Mouse (Mus musculus) midbrain, embryonic 15.5 days (tissue): ENCODE measurements around the gene Limd2. TPM values are rescaled to one million over a fixed set of nuclear protein-coding genes. Genes with fewer than 3 reads are reported as not detected.

Experiments
- ATAC-seq: fragments of 200-750 bp; cut with Nextera tagmentation; replicated peaks from 2 replicates; pipeline ENCODE4 v1.8.0; 2017; ENCODE audit warnings: moderate TSS enrichment
- H3K27ac ChIP-seq: fragments of 300-500 bp; sonication (generic); 2 replicates; pipeline ENCODE4 v1.5.1; 2015; ENCODE audit warnings: mild to moderate bottlenecking, inconsistent platforms
- H3K27me3 ChIP-seq: fragments of 300-500 bp; sonication (generic); replicated peaks from 2 replicates; pipeline ENCODE4 v1.6.1; 2015; ENCODE audit warnings: inconsistent platforms
- H3K36me3 ChIP-seq: fragments of 300-500 bp; sonication (generic); replicated peaks from 2 replicates; pipeline ENCODE4 v1.6.1; 2015; ENCODE audit warnings: inconsistent platforms
- H3K4me1 ChIP-seq: fragments of 300-500 bp; sonication (generic); 2 replicates; pipeline ENCODE4 v1.6.1; 2015; ENCODE audit warnings: inconsistent platforms
- H3K4me2 ChIP-seq: fragments of 300-500 bp; sonication (generic); 2 replicates; pipeline ENCODE4 v1.6.1; 2015; ENCODE audit warnings: inconsistent platforms, mild to moderate bottlenecking, moderate library complexity
- H3K4me3 ChIP-seq: fragments of 300-500 bp; sonication (generic); 2 replicates; pipeline ENCODE4 v1.5.1; 2015; ENCODE audit warnings: mild to moderate bottlenecking, inconsistent platforms
- H3K9ac ChIP-seq: fragments of 300-500 bp; sonication (generic); 2 replicates; pipeline ENCODE4 v1.6.1; 2015; ENCODE audit warnings: mild to moderate bottlenecking, inconsistent platforms
- H3K9me3 ChIP-seq: fragments of 300-500 bp; sonication (generic); 2 replicates; pipeline ENCODE4 v1.6.1; 2016; ENCODE audit warnings: inconsistent platforms
- WGBS: fragments of 180-500 bp; shearing (Covaris S2); methylation state at CpG from one replicate; pipeline ENCODE4 v1.1.7; 2015; ENCODE audit warnings: mixed read lengths; 5-methylcytosine and 5-hydroxymethylcytosine counted together
- polyA plus RNA-seq: library from polyadenylated mRNA; unstranded; fragments of >200 nt; fragmentation: Nextera tagmentation; extraction: Ambion mirVana; gene quantifications from 2 replicates; pipeline ENCODE4 v1.2.1, GENCODE M21; 2015

Gene Limd2
- polyA plus RNA-seq, 1 experiment from 2014 or later = 167 TPM

DNA sequence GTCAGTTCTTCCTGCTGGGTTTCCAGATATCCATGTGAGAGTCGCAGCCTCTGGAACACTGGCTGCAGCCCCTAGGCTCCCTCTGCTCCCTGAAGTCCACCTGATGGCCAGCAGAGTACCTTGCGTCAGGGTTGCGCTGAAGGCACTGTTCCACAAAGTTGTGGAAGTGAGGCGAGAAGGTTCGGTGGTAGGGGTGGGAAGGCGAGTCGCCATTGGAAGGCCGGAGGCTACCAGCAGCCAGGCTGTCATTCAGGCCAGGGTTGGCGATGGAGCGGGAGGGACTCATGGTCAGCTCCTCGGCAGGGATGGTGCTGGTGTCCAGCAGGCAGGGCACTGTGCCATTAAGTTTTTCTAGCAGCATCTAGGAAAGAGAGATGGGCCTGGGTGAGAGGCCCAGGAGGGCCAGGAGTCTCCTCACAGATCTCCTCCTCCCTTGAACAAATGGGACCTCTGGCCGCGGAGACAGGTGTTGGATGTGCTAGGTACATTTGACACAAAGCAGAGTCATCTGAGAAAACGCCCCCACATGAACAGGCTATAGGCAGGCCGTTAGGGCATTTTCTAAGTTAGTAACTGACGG lies 4.0 kb upstream of the Limd2 start:
- Histone ChIP-seq H3K27me3 (no peaks in the 10 kb centered on the region), H3K36me3 (peaks cover 21% of the 10 kb centered on the region; the same call in 1 of the 2 replicates), H3K4me1 (peaks cover 14% of the 10 kb centered on the region), H3K4me2 (no peak overlapping the region), H3K9me3 (no peaks in the 10 kb centered on the region), H3K4me3 (no peak overlapping the region), H3K27ac (no peak overlapping the region), H3K9ac (no peak overlapping the region)
- no peak for ATAC-seq
- WGBS = 90% methylated on average over 16 of the region's 16 CpGs

DNA sequence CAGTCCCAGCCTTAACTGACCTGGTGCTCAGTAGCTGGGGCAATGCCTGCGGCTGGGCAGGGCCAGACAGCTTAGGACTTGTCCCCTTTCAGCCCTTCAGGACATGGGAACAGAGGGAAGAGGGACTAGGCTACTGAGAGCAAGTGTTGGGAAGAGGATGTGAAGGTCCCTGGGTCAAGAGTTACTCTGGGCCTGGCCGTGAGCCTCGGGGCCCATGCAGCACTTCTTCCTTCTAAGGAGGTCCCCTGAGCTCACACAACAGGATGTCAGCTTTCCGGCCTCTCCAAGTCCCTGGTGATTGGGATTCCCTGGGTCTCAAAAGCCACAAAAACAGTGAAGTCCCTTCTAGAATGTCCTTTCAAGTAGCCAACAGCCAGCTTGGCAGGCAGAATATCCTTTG lies 2.9 kb upstream of the Limd2 start:
- Histone ChIP-seq H3K4me1 (peaks cover 26% of the 10 kb centered on the region), H3K27me3 (no peaks in the 10 kb centered on the region), H3K27ac (no peak overlapping the region), H3K9me3 (no peaks in the 10 kb centered on the region), H3K4me2 (no peak overlapping the region), H3K4me3 (no peak overlapping the region), H3K36me3 (peaks cover 21% of the 10 kb centered on the region; the same call in 1 of the 2 replicates), H3K9ac (no peak overlapping the region)
- ATAC-seq = no peak
- WGBS = 86% methylated on average over 4 of the region's 4 CpGs

DNA sequence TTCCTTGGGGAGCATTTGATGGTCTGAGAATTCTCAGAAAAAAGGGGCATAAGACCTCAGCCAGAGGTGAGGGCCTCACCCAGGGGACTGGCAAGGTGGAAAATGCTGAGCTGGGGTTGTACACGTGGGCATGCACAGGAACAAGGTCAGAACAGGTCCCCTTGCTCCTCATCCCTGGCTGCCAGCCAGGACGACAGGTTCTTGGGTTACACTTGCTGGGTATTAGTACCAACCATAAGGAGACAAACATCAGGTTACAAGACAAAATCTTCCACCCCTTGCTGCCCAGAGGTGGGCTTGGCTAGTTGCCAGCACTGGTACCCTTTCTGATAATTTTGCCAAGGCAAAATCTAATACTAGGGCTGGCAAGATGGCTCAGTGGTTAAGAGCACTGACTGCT lies 1.6 kb upstream of the Limd2 start:
- peaks cover 14% of the 10 kb centered on the region; the same call in 1 of the 2 replicates for H3K36me3 ChIP-seq
- 92% methylated on average over 2 of the region's 2 CpGs for WGBS

DNA sequence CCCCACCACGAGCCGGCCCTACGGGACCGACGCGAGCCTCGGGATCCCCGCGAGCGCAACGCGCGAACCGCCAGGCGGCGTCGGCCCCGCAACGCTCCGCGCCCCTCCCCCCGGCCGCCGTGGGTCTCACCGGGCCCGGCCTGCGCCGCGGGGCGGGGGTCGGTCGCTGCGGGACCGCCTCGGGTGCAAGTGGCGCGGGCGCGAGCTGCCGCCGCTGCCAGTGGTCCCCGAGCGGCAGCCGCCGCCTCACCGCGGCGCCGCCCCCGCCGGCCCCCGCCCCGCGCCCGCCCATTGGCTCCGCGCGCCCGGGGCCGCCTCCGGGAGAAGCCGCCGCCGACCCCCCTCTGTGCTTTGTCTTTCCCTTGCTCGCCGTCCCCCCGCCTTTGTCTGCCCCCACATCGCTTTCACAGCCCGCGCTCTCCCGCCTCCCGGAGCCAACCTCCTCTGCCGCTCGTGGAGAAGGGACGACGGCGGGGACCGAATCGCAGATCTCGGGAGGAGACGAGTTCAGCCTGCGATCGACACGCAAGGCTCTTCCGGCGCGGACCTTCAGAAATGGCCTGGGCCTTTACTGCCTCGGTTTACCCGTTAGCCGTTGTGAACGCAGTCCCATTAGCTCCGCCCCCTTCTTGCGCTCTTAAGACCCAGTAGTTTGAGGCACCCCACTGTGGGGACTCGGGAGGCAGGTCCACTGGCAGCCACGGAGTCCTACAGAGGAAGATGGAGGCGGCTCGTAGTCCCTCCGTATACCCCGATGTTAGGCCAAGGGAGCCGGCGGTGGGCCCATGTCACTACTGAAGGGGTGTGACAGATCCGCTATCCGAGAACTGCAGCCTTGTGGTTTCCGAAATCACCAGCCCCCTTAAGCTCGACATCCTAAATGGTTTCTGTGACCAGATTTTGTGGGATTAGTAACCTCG lies 479 bp downstream of the Limd2 start:
- Histone ChIP-seq H3K9me3 (no peaks in the 10 kb centered on the region), H3K4me1 (peaks cover 41% of the 10 kb centered on the region), H3K9ac (peak overlapping the region; percentile 95), H3K27me3 (no peaks in the 10 kb centered on the region), H3K4me2 (peak overlapping the region; percentile 72), H3K27ac (peak overlapping the region; percentile 99), H3K36me3 (peaks cover 11% of the 10 kb centered on the region; the same call in 1 of the 2 replicates), H3K4me3 (peak overlapping the region; percentile 86)
- peak; percentile 69 for ATAC-seq
- WGBS = under 1% methylated on average over 97 of the region's 106 CpGs

More for the DNA sequence above, 1.6 kb upstream of the Limd2 start:
- no peak overlapping the region for H3K27ac ChIP-seq
- H3K27me3 ChIP-seq = no peaks in the 10 kb centered on the region
- no peak overlapping the region for H3K4me3 ChIP-seq
- H3K9me3 ChIP-seq = no peaks in the 10 kb centered on the region
- peaks cover 34% of the 10 kb centered on the region for H3K4me1 ChIP-seq
- no peak overlapping the region for H3K4me2 ChIP-seq
- no peak for ATAC-seq
- H3K9ac ChIP-seq = no peak overlapping the region

DNA sequence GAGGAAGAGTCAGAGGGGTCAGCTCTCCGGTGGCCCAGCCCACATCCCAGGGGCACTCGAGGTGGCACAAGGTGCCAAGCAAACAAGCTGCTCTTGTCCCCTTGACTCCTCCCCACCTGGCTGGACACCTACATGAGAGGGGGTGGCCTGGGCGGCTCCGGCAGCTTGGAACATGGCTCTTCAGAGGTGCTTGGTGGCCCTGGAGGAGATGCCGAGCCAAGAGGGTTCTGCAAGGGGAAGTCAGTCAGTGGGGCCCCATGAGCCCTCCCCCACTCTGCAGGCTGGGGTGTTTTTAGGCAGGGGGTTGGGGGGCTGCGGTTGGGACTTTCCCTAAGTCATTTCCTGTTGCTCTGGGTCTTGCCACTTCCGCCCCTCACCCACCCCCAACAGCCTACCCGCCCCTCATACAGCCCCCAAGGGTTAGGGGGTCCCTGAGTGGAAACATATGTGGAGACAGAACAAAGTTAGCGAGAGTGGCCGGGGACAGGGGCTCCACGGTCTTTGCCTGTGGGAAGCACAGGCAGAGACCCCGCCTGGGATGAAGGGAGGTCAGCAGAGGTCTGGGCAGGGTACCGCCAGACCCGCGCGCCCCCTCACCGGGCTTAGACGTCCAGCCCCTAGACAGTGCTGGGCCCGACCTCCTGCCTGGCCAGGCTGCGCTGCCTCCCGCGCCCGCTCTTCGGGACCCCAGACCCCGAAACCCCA lies 1.3 kb downstream of the Limd2 start:
- Histone ChIP-seq H3K4me1 (peaks cover 41% of the 10 kb centered on the region), H3K27me3 (no peaks in the 10 kb centered on the region), H3K4me3 (peak overlapping the region; percentile 86), H3K4me2 (peak overlapping the region; percentile 72), H3K36me3 (peaks cover 15% of the 10 kb centered on the region; the same call in 1 of the 2 replicates), H3K27ac (peak overlapping the region; percentile 99), H3K9me3 (no peaks in the 10 kb centered on the region), H3K9ac (peak overlapping the region; percentile 95)
- 1% methylated on average over 25 of the region's 25 CpGs for WGBS
- ATAC-seq = peak; percentile 73

DNA sequence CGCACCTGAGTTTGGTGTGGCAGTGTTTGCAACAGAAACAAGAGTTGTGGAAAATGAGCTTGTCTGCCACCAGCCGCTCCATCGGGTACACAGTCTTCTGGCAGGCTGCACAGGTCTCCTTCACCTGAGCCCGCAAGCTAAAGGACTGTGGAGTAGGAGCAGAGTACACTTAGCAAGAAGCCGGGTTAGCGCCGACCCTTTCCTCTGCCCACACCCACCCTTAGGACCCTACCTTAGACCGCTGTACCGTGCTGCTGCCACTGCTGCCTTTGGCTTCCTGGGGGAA lies 1.8 kb downstream of the Limd2 start:
- Histone ChIP-seq H3K27ac (peak overlapping the region; percentile 99), H3K36me3 (peaks cover 15% of the 10 kb centered on the region; the same call in 1 of the 2 replicates), H3K9ac (peak overlapping the region; percentile 95), H3K9me3 (no peaks in the 10 kb centered on the region), H3K27me3 (no peaks in the 10 kb centered on the region), H3K4me1 (peaks cover 41% of the 10 kb centered on the region), H3K4me3 (peak overlapping the region; percentile 86), H3K4me2 (peak overlapping the region; percentile 72)
- WGBS = 35% methylated on average over 9 of the region's 9 CpGs
- ATAC-seq = peak; percentile 22; the same call in 1 of the 2 replicates

DNA sequence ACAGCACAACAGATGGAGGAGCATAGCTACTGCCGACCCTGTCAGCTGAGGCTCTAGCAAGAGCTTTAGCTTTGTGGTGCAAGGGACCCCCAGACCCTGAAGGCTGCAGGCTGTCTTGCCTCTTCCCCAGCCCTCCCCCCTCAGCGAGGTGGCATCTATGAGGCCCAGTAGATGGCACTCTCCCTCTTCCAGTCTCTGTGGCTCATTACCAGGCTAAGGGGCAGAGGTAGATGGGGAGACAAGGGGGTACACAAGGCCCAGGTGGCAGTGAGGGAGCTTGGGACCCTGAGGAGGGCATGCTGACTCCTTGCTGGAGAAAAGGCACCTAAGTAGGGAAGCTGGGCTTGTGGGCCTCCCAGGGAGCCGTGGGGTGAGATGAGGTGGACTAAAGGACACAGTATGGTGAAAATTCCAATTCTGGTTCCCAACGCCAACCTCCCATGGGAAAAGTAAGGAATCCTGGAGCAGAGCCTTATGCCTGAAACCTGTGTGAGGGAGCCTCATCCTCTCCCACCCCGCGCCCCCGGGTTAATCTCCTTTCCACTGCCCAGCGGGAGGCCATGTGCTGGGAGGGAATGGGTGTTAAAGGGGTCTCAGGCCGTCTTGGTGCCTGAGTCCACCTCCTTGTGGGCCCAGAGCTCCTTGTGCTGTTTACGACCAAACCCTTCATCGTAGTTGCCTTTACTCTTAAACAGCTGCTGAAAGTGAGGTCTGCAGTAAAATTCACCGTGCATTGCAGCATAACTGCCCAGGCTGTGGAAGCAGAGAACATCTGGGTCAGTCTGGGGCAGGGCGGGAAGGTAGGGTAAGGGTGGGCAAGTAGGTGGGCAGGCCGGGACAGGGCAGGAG lies 2.4 kb downstream of the Limd2 start:
- ATAC-seq = no peak

DNA sequence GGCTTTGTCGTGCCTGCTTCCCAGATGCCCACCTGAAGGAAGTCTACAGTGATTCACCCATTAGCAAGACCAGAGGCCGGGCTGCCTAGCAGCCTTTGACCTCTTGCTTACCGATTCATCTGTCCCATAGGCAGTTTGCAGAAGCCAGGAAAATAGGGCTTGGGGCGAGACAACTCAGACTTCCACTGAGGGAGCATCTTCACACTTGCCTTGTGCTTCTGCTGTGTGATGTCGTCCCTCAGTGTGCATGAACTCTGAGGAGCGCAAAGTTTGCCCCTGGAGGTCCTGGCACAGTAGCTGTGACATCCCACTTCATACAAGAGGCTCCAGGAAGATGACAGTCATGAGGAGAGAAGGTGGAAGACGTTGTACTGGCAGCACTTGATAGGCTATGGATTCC lies 3.5 kb downstream of the Limd2 start:
- peaks cover 41% of the 10 kb centered on the region for H3K4me1 ChIP-seq
- WGBS = 90% methylated on average over 7 of the region's 7 CpGs

More for the DNA sequence above, 2.4 kb downstream of the Limd2 start:
- Histone ChIP-seq H3K36me3 (peaks cover 12% of the 10 kb centered on the region; the same call in 1 of the 2 replicates), H3K4me3 (peak overlapping the region; percentile 86), H3K4me1 (peaks cover 41% of the 10 kb centered on the region), H3K9me3 (no peaks in the 10 kb centered on the region), H3K27ac (peak overlapping the region; percentile 99; the same call in 1 of the 2 replicates), H3K4me2 (peak overlapping the region; percentile 72), H3K27me3 (no peaks in the 10 kb centered on the region), H3K9ac (peak overlapping the region; percentile 95)
- WGBS = 56% methylated on average over 14 of the region's 14 CpGs

DNA sequence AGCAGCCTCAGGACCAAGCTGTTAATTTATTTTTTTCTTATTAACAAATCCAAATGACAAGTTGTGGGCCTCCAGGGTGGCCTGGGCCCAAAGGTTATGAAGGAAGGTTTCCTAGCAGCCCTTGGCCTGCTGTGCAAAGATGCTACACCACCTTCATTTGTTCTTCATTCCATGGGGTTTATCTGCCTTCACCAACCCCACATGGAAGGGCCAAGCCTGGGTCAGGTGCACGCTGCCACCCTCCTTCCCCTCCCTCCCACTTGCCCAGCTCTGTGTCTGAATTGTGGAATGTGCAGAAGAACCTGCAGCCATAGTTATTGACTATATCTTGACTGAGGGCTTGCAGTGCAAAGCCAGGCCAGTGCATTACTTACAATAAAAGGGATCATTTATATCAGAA lies 4.4 kb downstream of the Limd2 start:
- peaks cover 35% of the 10 kb centered on the region for H3K4me1 ChIP-seq
- H3K4me2 ChIP-seq = no peak overlapping the region
- no peaks in the 10 kb centered on the region for H3K9me3 ChIP-seq
- H3K4me3 ChIP-seq = no peak overlapping the region
- 81% methylated on average over 1 of the region's 1 CpGs for WGBS
- H3K27ac ChIP-seq = no peak overlapping the region; the same call in 1 of the 2 replicates
- peaks cover 21% of the 10 kb centered on the region; the same call in 1 of the 2 replicates for H3K36me3 ChIP-seq
- no peak for ATAC-seq
- no peaks in the 10 kb centered on the region for H3K27me3 ChIP-seq
- H3K9ac ChIP-seq = no peak overlapping the region

More for the DNA sequence above, 3.5 kb downstream of the Limd2 start:
- no peak overlapping the region for H3K4me3 ChIP-seq
- no peak overlapping the region for H3K27ac ChIP-seq
- ATAC-seq = no peak
- no peak overlapping the region for H3K4me2 ChIP-seq
- no peaks in the 10 kb centered on the region for H3K9me3 ChIP-seq
- peaks cover 17% of the 10 kb centered on the region; the same call in 1 of the 2 replicates for H3K36me3 ChIP-seq
- no peak overlapping the region for H3K9ac ChIP-seq
- H3K27me3 ChIP-seq = no peaks in the 10 kb centered on the region

DNA sequence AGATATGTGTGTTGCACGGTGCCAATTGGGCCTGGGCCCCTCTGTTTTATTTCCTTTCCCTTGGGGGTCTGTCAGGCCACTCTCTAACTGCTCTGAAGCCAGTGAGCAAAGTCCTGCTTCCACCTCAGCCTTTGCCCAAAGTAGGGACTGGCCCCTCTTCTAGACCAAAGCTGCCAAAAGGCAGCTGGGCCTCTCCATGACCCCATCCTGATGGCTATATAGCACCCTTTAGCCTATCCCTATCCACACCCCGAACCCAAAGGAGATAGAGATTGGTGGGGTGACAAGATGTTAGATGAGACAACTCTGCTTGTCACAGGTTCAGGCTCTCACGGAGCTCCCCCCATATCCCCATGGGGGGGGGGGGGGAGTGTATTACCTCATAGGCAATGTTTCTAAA lies 4.9 kb downstream of the Limd2 start:
- peaks cover 24% of the 10 kb centered on the region for H3K36me3 ChIP-seq
- H3K4me2 ChIP-seq = no peak overlapping the region
- WGBS = 77% methylated on average over 3 of the region's 3 CpGs
- H3K4me3 ChIP-seq = no peak overlapping the region
- H3K27ac ChIP-seq = 0 out of 2 replicates have a peak overlapping the region, but pooled peaks have one; percentile 1
- H3K9ac ChIP-seq = no peak overlapping the region
- ATAC-seq = no peak
- peaks cover 30% of the 10 kb centered on the region for H3K4me1 ChIP-seq
- H3K27me3 ChIP-seq = no peaks in the 10 kb centered on the region
- H3K9me3 ChIP-seq = no peaks in the 10 kb centered on the region

DNA sequence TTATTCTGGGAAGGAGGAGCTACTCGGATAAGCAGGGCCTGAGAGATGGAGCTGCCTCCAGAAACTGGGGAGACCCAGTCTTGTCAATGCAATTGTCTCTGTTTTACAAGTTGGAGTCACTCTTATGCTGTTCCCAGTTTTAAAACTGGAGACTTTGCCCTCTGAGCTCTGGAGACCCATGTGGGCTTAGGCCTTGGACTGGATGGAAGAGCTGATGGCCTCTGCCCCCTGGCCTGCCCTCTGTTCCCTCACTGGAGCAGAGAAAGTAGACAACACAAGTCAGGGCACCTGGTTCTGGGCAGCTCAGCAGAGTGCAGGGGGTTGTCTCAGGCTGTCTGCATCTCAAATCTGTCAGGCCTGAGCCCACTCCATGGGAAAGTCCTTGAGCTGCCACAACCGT lies 5.9 kb downstream of the Limd2 start:
- 75% methylated on average over 2 of the region's 2 CpGs for WGBS
- no peak overlapping the region for H3K4me2 ChIP-seq
- H3K4me1 ChIP-seq = peaks cover 27% of the 10 kb centered on the region
- H3K27ac ChIP-seq = 0 out of 2 replicates have a peak overlapping the region, but pooled peaks have one; percentile 12
- H3K4me3 ChIP-seq = no peak overlapping the region
- no peak overlapping the region for H3K9ac ChIP-seq
- no peaks in the 10 kb centered on the region for H3K9me3 ChIP-seq
- no peak for ATAC-seq
- no peaks in the 10 kb centered on the region for H3K27me3 ChIP-seq
- peaks cover 33% of the 10 kb centered on the region for H3K36me3 ChIP-seq
